Mouse (Mus musculus) limb, embryonic 13.5 days (tissue): ENCODE results near the gene Doxl2. TPM values are rescaled to one million over a fixed set of nuclear protein-coding genes. Genes with fewer than 3 reads are reported as not detected.

Source experiments
- polyA plus RNA-seq: library from polyadenylated mRNA; unstranded; fragments of >200 nt; fragmentation: Nextera tagmentation; extraction: Ambion mirVana; gene quantifications from 2 replicates; pipeline ENCODE4 v1.2.1, GENCODE M21; 2015

Doxl2 gene
- polyA plus RNA-seq, 1 experiment from 2014 or later = not detected

Other genes starting within 250 kb of the Doxl2 start
- 9.8 and 10.4 TPM in 2 replicates for gene Gimap1, start 235.9 kb upstream of the Doxl2 start, polyA plus RNA-seq
- 3.0 and 3.4 TPM in 2 replicates for gene Gimap5, start 228.8 kb upstream of the Doxl2 start, polyA plus RNA-seq
- not detected in 2 replicates for gene Gimap3, start 204.1 kb upstream of the Doxl2 start, polyA plus RNA-seq
- gene Tmem176a, start 134.0 kb upstream of the Doxl2 start, polyA plus RNA-seq = 56.6 and 63.0 TPM in 2 replicates
- gene Tmem176b, start 133.5 kb upstream of the Doxl2 start, polyA plus RNA-seq = 224 and 226 TPM in 2 replicates
- gene Aoc1, start 102.1 kb upstream of the Doxl2 start, polyA plus RNA-seq = not detected in 2 replicates
- not detected in 2 replicates for gene 1600015I10Rik, start 45.1 kb upstream of the Doxl2 start, polyA plus RNA-seq
- gene Svs1, start 11.9 kb downstream of the Doxl2 start, polyA plus RNA-seq = not detected in 2 replicates
- 0.98 and 1.8 TPM in 2 replicates for gene Gpnmb, start 61.6 kb downstream of the Doxl2 start, polyA plus RNA-seq
- 72.7 and 79.2 TPM in 2 replicates for gene Malsu1, start 98.8 kb downstream of the Doxl2 start, polyA plus RNA-seq
- gene Igf2bp3, start 240.0 kb downstream of the Doxl2 start, polyA plus RNA-seq = 79.9 and 81.4 TPM in 2 replicates